Mouse (Mus musculus) c-Kit-positive CD71-positive TER-119-positive erythroid progenitor cells, embryonic 14.5 days (primary cell): ENCODE results near the gene Gse1.

Experiments used
- DNase-seq: peaks from one replicate; pipeline ENCODE4 v3.0.0-alpha.2; 2013; ENCODE audit warnings: low spot score

Gse1 gene

GRCm38 (mm10) chr8:120212596-120212995, 15.7 kb upstream of the Gse1 start:
- no peak for DNase-seq

GRCm38 (mm10) chr8:120213229-120213628, 15.0 kb upstream of the Gse1 start:
- DNase-seq: no peak

DNA sequence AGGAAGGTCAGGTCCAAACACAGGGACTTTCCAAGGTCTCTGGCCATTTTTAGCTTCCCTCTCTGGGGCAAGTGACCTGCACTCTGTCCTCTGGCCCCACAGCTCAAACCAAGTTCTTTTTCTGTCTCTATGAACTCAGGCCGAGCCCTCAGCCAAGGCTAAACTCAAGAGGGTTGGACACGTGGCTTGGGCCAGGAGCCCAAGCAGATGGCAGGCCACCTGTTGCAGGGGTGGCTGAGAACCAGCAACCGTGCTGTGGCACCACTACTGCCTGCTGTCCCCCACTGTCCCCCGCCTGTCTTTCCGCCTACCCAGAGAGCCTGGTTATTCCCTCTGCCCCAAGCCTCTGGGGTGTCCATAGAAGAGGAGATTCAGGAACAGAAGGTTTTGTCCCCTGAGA, 14.3 kb upstream of the Gse1 start:
- no peak for DNase-seq

DNA sequence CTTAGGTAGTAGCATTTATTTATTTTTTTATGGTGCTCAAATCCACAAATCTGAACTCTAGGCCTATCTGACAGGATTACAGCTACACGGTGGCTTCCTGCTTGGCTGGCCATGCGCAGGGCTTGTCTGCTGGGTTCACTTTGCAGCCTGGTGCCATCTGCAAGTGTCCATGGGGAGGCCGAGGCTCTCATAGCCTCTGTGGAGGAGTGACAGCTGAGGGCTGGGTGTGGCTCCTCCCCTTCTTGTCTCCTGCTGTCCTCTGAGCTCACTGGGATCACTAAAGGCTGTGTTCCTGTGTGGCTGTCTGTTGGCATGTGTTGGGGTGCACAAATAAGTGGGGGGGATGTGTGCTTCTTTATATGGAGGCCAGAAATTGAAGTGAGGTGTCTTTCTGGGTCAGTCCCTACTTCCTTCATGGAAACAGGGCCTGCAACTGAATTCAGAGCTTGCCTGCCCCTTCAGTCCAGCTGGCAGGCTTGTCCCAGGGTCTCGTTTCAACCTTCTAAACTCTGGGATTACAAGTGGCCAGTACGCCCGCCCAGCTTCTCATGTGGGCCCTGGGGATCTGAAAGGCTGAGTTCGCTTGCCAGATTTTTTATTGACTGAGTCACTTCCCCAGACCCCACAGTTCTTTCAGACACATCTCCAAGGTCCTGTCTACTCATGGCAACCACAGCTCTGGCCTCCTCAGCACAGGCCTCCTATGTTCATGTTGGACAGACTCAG, 12.7 kb upstream of the Gse1 start:
- DNase-seq: no peak

- DNase-seq: no peak
Observed at GRCm38 (mm10) chr8:120216855-120217830, 11.1 kb upstream of the Gse1 start.

- no peak for DNase-seq
Observed at GRCm38 (mm10) chr8:120222548-120222947, 5.7 kb upstream of the Gse1 start.

GRCm38 (mm10) chr8:120224521-120225420, 3.5 kb upstream of the Gse1 start:
- DNase-seq: no peak

DNA sequence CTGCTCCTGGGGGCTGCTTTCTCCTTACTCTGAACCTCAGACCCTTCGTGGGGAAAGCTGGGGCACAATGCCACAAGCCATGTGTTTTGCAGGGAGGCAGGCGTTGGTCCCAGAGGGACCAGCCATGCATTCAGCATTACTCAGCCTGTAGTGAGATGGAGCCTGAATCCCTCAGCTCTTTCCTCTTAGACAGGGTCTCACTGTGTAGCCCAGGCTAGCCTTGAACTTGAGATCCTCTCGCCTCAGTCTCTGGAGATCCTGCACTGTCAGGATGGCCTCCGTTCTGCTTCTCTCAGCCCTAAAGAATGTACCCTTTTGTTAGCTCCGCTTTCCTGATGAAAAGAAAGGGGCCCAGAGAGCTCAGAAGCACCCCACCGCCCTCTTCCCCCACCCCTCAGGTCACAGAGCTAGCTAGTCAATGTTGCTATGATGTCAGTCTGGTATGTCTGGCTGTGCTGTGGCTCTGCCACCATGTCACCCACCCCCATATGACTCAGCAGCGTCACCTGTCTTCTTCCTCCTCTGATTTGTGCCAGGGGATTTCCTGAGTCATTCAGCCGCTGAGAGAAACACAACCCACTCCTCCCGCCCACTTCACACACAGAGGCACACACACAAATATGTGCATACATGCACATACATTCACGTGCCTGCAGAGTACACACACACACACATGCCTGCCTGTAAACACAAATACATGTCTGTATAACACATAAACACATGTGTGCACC, 2.7 kb upstream of the Gse1 start:
- DNase-seq: no peak

DNA sequence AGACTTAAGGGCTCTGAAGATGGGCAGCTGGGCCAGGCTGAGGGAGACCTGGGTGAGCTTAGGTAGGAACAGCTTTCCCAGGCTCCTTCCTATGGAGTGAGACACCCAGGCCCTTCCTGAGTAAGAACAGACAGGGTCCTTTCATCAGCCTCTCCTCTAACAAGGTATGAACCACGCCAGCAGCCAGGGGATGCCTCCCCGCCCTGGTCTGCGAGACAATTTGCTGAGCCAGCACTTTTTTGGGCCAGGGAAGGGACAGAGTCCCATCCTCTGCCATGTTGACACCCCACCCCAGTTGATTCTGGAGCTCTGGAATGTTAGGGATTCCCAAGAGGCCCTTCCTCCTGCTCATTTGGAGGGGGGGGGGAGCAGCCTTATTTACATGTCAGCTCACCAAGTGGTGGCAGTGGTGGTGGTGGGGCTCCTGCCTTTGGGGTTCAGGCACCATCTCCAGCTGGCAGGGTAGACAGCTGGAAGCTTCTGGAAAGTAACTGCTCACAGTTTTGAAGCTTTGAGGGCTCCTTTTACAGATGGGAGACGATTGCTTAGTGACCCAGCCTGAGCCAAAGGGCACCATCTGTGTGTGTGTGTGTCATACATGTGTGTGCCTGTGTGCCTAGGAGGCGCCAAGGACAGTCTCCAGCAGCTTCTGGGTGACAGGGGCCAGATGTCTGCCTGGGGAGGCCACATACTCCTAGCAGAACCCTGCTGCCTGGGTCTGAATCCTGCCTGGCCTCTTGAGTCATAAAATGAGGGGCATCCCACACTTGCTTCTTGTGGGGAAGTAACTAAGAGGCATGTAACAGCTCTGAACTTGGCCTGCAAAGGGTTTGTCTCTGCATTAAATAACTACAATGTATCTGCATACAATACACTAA, 1.3 kb upstream of the Gse1 start:
- no peak for DNase-seq

GRCm38 (mm10) chr8:120227578-120227876, 729 bp upstream of the Gse1 start:
- DNase-seq: no peak

DNA sequence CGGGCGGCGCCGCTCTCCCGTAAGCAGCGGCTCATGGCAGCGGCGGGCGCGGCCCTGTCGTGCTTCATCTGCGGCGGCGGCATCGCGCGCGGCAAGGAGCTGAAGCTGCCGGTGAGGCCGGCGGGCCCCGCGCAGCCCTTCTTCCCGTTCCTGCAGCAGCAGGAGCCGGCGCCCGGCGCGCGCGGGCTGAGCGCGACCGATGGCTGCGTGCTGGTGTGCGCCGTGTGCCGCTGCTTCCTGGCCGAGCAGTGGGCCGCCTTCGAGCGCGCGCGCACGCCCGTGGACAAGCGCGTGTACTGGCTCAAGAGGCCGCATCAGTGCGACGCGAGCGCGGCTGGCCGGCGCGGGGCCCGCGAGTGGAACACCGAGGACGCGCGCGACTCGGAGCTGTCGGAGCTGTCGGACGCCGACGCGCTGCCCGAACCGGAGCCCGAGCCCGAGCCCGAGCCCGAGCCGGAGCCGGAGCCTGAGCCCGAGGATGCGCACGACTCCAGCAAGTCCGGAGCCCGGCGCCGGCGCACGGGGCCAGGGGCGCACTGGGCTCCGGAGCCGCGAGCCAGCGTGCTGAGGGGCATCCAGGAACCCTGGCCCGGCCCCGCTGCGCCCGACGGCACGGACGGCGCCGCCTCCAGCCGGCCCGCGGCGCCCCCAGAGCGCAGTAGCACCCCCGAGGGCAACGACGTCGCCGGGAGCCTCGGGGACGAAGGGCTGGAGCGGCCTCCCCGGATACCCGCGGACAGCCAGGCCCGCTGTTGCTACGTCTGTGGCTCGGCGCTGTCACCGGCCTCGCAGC, 721 bp downstream of the Gse1 start:
- no peak for DNase-seq

- DNase-seq: no peak
Observed at GRCm38 (mm10) chr8:120229574-120229916, 1.3 kb downstream of the Gse1 start.

- DNase-seq: no peak
Observed at GRCm38 (mm10) chr8:120230081-120230480, 1.8 kb downstream of the Gse1 start.

DNA sequence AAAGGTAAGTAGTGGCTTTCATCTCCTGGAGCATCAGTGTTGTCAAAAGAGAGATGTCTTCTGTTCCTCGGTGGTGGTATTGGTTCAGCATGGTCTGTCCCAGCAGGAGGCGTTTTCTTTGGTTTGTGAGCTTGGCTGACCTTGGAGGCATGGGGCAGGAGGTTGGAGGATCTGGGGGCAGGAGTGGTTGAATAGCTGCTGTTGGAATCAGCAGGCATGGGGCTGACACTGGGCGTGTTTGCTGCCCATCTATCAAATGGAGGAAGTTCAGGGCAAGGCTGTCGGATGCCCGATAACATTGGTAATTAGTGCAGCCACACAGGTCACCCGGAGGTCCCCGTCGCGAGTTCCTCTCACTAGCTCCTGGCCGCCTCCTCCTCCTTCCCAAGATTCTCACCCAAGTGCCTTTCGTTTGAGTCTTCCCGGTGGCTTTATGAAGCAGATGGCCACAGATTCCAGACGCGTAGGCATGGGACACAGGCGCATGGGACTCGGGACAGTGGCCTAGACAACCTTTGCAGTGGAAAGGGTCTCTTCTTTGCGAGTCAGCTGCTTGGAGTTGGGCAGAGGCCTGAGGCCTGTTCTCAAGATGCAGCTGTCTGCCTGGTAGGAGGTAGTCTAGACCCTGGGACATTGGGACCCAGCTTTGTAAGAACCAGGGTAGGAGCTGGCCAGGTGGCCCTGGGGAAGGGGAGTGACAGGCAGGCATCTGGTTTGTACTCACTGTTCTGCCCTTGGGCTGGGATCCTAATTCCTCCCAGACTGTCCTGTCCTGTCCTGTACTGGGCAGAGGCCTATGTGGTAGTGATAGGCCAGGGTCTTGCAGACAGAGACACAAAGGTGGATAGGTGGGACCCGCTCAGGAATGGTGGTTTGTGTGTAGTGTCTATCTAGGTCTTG, 2.7 kb downstream of the Gse1 start:
- DNase-seq: no peak

DNA sequence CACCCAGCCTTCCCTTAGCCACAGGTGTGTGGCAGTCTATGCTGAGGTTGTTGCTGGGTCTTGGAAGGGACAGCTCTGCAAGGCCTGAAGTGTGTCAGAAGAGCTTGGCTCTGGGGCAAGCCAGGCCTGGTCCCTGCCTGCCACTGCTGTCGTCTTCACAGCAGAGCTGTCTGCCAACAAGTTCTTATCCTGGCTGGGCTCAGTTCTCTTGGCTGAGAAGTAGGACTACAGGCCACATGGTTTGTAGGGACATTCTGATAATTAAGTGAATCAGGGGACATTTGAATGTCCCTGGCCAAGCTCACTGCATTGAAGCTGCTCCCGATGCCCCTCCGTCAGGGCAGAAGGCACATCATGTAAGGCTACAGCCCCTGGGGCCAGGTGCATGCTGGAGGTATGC, 3.6 kb downstream of the Gse1 start:
- no peak for DNase-seq

DNA sequence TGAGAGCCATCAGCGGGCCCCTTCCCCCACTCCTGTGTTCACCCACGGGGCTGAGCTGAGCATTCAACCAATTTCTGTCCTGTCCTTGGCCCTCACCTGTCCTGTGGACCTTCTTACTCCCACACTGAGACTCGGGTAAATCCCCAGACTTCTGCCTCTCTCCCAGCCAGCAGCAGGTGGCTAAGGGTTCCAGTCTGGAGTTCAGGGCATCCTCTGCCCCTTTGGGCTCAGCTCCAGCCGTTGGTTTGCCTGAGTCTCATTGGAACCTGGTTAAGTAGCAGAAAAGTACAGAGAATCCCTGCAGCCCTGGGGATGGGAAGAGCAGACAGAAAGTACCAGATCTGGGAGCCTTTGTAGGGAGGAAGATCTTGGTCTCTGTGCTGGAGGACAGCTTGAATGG, 4.1 kb downstream of the Gse1 start:
- no peak for DNase-seq

DNA sequence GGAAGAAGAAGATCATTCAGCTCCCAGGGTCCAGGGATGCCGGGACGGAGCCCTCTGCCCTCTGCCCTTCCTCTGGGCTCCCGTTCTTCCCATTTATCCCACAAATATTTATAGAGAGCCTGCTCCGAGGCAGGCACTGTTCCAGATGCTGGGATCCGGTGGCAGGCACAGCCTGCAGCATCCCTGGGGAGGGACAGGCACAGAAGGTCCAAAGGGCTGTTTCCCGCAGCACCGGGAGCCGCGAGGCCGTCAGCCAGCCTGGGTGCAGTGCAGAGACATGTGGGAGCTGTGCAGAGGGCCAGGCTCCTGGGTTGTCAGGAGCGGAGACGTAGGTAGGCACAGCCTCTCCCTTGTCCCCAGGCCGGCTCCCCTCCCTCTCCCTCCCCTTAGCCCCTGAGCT, 4.7 kb downstream of the Gse1 start:
- no peak for DNase-seq

DNA sequence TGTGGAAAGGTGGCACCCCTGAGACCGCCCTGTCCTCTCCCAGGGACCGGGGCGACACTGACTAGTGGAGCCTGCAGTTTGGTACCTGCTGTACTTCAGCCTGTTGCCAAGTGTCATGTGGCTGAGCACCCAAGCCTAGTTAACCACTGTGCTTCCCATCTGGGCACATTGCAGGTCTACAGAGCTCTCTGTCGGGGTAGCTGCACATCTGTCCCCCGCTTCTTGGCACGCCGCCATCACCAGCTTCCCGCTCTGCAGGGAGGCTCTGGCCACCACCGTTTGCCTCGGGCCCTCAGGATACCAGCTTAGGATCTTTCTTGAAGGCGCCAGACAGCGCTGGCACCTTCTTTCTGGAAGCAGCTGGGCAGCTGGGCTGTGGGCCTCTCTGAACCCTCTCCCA, 6.2 kb downstream of the Gse1 start:
- DNase-seq: no peak

DNA sequence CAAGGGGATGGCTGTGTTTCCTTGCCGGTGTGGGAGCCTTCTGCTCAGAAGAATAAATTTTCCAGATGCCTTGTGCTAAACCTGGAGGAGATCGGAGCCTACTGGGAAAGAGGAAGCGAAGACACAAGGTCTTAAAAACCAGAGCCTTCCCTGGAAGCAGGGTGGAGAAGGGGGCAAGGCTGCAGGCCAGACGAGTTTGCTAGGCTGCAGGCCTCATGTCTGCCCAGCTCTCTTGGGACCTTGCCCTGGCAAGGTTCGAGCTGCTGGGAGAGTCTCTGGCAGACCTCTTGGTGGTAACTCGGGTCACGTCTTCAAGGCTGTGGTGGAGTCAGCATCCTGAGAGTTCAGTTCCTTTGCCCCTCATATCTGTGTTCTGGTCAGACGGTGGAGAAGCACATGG, 6.6 kb downstream of the Gse1 start:
- no peak for DNase-seq
